Mouse (Mus musculus): ENCODE results near the gene Pth2r.

Gene Pth2r

DNA sequence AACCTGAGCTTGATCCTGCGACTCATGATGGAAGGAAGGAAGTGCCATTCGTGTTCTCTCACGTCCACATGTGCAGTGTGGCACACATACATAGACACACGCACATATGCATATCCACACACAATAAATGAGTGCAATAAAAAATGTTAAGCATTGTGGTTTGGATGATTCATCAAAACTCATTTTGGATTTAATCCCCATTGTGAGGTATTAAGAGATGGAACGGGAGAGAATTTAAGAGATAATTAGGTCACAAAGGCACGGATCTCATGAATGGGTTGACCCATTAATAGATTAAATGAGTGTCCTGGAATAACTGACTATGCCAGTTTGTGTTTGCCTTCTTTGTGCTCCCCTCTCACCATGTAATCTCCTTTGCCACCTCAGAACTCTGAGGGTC lies at the start of gene Pth2r:
TSS of gene Pth2r (plus strand) at position 301 of the 400 bp plus-strand sequence.
- no peak for DNase-seq (ENCODE audit: low read depth, low spot score)

DNA sequence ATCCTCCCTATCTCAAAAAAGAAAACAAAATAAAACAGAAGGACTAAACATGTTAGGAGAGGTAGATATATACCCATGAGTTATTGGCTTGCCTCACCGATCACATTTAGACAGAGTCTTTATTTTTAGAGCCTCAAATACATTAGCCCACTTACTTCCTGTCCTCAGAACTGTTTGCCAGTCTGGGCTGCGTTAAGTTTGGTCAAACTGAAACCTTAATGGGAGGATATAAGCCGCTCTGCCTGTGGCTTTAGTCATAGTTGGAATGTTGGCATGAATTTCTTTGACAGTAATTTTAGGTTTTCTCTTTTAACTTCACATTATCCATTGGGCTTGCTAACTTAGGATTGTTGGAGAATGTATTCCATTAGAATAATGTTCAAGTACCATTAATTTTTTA lies 44.1 kb upstream of the Pth2r start:
- peak; percentile 7 for DNase-seq (ENCODE audit: low read depth, low spot score)

DNA sequence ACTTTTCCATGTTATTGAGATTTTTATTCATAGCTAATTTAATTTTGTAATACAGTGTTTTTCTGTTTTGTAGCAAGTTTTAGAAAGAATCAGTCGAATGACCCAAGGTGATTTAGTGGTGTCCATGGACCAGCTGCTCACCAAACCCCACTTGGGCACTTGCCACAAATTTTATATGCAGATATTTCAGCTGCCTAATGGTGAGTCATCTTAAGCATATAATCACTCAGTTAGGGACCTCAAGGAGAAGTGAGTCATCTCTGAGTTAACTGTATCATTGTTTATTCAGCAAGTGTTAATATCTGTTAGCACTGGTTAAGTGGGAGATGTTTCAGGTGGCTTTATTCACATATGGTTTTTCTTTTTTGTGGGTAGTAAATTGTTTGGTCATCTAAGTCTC lies 36.2 kb upstream of the Pth2r start:
- no peak for DNase-seq (ENCODE audit: low read depth, low spot score)

DNA sequence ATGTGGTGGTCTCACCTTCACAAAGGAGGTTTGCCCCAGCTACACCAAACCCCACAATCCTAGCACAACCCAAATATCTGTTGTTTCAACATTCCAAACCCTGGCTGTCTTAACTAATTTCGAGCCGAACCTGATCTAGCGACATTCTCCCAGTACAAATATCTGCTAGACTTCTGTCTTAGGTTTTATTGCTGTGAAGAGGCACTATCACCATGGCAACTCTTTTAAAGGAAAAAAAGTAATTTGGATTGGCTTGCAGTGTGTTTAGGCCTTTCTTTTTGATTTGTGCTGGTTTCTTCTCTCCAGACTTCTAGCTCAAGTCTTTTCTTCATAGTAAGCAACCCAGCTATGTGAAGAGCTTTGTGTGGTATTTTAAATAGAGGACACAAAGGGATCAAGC lies 1.4 kb upstream of the Pth2r start:
- DNase-seq (ENCODE audit: low read depth, low spot score), result no peak

DNA sequence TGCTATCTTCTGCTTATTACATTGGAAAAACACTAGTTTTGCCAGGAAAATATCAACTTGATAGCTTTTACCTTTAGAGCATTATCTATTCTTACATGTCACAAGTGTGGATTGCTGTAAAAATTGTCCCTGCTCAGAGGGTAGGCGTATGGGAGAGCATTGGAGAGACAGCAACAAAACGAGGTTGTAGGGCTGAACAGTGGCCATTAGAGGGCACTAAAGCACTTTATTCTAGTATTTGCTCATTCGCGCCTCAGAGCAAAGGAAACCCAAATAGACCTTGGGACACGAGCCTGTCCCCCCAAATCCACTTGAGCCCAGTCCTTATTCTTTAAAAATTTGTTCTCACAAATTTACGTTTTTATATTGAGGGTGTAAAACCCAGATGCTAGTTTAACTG lies 910 bp downstream of the Pth2r start:
- DNase-seq (ENCODE audit: low read depth, low spot score), result peak; percentile 55

DNA sequence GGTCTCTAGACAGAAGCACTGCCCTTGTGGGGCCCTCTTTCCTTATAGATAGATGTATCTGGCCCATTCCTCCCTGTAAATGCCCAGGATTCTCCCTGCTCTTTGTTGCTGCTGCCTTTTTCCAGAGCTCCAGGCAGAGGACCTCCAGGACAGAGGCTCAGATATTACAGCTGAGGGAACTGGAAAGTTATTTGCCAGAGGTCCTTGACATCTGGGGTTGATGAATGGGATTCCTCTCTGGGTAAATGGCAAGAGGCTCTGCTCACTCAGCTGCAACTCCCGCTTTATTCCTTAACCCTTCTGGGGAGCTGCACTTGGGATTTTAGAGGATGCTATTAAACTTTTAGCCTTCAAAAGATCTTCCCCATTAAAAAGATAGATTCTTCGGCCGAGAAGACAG lies 26.6 kb downstream of the Pth2r start:
- no peak for DNase-seq (ENCODE audit: low read depth, low spot score)

DNA sequence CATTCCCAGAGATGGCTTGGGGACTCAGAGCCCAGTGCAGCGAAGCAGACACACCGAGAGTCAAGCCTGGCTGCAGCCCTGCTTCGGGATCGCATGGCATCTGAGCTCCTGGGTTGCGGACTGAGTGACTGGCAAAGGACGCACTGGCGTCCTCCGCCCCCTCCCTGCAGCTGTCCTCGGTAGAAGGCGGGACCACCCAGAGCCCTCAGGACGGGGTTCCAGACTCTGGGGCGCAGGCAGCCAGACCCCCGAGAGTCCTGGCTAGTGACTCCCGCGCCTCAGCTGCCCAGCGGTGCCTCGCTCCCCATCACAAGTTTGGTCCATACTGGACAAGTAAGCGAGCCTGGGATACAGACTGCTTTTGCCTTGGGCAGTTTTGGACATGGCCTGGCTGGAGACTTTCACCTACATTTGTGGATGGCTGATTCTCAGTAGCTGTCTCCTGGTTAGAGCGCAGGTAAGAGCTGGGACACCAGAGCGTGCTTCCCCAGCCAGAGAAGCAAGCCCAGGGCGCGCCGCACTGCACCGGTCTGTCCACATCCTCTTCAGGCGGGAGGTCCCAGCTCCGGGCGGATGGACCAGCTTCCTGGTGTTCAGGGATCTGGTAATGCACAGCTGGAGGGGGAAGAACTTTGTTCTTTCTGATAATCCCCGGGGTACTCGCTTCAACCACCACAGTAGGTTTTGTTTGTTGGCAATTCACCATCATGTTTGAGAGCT lies 29.5 kb downstream of the Pth2r start:
- no peak for DNase-seq (ENCODE audit: low read depth, low spot score)

DNA sequence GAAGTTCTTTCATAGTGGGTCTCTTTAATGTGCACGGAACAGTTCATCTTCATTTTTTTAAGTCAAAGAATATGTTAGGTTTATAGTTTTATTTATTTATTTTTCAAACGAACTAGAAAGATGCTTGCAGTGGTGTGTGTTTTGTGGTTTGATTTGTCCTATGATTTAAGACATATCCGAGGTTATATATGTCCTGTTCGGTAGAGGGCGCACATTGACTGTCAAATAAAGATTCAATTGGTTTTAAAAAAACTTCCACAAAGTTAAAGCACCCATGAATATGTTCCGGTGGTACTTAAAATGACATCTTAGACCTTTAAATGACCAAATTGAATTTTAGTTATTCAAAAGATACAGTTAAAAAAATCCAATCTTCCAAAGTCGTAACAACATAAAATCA lies 30.3 kb downstream of the Pth2r start:
- DNase-seq (ENCODE audit: low read depth, low spot score), result peak; percentile 24

DNA sequence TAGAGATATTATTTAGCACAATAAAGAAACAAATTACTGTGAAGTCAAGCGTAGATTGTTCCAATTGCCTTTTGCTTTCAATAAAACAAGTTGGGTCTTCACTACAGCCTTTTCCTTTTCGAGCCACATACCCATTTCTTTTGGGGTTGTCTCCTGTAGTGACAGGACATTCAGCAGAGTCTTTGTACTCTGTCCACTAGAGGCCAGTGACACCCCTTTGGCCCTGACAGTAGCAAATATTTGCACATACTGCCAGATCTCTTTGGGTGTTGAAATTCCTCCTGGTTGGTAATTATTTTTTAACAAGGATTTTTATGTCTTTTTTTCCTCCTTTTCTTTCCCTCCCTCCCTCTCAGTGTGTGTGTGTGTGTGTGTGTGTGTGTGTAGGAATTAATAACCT lies 31.0 kb downstream of the Pth2r start:
- no peak for DNase-seq (ENCODE audit: low read depth, low spot score)

DNA sequence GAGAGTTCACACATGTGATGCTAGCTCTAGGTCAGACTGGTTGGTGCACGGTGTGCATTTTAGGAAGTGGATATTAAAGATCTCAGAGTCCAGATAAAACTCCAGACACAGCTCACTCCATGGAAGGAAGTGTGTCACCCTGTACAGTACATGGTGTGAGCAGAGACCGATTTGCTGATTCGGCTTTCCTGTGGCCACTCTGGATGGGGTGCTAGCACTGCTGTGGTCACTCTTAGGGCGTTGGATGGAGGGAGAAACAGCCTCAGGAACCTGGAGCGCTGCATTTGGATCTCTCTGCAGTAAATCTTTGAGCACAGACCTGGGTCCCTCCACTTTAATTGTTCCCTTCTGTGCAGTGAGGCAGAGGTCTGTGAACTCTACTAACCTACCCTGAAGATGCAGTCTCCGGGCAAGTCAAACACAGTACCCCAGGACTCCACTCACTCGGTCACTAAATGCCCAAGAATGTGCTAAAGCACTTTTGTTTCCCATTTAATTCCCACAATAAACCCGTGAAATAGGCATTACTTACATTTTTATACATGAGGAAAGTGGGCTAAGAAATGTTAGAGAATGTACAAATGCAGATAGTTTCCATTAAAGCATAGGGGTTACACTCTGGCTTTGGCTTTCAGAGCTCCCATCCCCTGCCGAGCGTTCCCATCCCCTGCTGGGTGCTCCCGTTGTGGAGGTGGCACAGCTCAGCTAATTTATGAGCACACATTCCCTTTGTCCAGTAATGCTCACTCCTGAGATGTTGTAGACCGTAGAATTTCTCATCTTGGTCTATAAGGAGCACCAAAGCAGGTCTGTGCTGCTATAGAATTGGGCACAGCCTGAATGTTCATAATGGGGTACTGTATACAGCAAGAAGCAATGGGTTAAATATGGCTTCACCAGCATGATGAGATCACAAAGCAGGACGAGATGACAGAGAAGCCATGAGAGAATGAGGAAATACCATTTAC lies 32.5 kb downstream of the Pth2r start:
- DNase-seq (ENCODE audit: low read depth, low spot score), result no peak

DNA sequence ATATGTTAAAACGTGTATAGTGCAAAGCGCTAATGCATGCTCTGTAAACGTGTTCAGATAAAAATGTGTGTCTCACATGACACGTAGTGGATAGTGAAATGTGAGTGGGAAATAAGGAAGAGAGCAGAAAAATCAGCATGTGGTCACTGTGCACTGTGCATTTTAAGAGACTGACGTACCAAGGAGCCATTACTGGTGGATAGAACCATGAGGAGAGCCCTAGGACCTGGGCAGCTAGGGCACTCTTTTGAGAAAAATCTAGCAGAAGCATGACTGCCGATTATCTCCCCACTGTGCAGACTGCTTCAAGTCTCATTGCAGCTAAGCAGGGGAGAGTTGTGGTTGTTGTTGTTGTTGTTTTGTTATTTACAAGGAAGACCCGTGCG lies 33.2 kb downstream of the Pth2r start:
- DNase-seq (ENCODE audit: low read depth, low spot score), result no peak

DNA sequence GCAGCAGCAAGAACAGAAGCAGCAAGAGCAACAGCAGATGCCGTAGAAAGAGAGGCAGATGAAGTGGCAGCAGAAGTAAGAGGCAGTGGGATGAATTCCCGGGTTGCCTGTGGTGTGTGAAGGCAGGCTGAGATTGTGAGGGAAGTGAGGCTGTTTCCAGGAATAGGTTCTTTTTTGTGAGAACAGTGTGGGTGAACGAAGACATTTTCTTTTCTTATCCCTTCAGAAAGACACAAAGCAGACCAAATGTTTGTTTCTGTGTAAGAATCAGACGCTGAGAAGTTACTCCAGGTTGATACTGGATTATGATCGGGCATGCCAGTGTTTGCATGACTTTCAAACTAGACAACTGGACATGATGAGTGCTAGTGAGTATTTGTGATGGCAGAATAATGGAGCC lies 52.2 kb downstream of the Pth2r start:
- DNase-seq (ENCODE audit: low read depth, low spot score), result no peak

DNA sequence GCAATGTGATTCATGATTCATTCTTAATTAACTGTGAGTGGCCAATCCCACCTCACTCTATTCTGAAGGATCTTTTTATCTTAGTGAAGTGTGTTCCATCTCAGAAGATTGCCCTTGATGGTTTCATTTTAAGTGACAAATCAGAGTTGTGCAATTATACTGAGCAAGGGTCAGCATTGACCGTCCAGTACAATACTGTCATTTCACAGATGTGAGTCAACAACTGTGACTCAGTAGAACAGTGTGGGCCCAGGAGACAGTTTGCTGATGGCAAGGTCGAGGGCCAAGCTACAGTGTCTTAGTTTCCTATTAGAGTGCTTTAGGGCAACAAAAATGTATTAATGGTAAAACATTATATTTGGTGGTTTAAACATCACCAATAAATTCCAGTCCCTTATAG lies 55.9 kb downstream of the Pth2r start:
- DNase-seq (ENCODE audit: low read depth, low spot score), result no peak

DNA sequence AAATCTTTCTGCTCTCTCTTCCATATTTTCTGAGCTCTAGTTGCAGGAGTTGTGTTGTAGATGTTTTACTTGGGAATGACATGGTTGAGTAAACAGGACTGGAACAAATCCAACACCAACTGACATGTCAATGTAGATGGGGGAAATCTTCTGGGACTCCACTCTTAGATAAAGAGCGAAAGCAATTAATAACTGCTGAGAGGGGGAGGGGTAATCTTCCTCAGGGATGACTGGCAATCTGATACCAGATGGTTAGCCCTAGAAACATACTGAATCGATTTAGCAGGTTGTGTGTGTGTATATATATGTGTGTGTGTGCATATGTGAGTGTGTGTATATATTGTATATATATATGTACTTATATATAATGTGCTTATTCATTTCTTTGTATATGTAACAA lies 58.4 kb downstream of the Pth2r start:
- no peak for DNase-seq (ENCODE audit: low read depth, low spot score)

DNA sequence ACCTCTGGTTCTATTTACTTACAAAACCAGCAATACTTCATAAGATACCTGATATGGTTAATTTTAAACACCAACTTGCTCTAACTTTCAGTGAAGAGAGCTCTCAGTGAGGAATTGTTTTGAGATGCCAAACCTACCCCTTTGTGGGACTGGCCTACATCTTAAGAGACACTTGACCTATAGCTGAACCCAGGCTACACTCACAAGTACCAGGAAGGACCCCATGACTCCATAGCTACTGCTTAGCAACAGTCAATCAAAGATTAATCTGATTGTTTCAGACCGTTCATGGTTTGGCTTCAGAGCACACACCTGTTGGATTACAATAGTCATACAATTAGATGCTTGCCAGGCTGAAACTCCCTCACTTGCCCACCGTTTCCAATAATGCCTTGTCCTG lies 71.1 kb downstream of the Pth2r start:
- no peak for DNase-seq (ENCODE audit: low read depth, low spot score)

DNA sequence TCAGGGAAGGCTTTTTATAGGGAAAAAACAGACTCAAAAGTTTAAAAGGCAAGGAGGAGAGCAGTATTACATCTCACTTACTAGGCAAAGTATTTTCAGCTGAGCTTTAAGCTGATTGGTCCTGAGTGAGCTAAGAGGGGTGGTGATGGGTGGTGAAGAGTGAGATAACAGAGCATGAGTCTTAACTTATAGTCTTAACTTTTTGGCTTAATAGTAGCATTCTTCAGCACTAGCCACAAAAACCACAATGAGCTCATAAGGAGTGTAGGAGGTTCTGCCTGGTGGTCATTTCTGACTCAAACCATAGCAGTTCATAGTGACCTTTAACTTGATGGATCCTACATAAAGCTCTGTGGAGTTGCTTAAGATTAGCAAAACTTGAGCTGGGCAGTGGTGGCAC lies 72.3 kb downstream of the Pth2r start:
- DNase-seq (ENCODE audit: low read depth, low spot score), result no peak

DNA sequence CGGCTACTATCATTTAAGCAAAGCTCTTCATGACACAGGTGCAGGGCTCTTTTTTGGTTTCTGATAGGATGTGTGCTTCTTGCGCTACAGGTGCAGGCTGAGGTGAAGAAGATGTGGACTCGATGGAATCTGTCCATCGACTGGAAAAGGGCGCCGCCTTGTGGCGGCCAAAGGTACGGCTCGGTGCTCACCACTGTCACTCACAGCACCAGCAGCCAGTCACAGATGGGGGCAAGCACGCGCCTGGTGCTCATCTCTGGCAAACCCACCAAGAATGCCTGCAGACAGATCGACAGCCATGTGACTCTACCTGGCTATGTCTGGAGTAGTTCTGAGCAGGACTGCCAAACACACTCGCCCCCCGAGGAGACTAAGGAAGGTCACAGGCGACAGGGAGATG lies 106.5 kb downstream of the Pth2r start:
- DNase-seq (ENCODE audit: low read depth, low spot score), result peak; percentile 4

DNA sequence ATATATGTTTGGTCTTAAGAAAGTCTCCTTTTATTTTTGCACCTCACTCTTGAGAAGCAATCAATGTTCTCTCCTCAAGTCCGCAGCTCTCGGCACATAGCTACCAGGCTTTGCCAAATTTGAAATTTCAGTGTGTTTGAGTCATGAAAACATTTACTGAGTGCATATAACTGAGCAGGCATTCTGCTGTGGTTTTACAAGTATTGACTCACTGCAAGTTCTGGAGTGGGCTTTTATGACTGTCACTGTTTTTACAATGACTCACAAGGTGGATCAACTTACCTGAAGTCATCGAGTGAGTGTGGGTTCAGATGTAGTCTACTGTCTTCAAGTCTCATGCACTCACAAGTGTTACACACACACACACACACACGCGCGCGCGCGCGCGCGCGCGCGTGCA lies 107.8 kb downstream of the Pth2r start:
- DNase-seq (ENCODE audit: low read depth, low spot score), result no peak

DNA sequence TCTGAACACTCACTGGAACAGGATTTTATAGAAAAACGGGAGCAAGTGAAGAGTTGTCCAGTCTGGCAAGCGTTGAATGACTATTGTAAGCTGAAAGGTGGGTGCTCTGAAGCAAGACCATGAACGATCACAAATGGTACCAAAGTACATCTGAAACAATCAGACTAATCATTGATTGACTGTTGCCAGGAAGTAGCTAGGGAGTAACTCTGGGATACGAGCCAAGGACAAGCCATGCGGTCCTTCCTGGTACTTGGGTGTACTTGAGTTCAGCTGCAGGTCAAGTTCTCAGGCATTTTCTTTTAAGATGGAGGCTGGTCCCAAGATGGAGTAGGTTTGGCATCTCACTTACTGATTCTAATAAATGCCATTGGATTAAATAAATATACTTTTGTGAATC lies 125.6 kb downstream of the Pth2r start:
- DNase-seq (ENCODE audit: low read depth, low spot score), result no peak

DNA sequence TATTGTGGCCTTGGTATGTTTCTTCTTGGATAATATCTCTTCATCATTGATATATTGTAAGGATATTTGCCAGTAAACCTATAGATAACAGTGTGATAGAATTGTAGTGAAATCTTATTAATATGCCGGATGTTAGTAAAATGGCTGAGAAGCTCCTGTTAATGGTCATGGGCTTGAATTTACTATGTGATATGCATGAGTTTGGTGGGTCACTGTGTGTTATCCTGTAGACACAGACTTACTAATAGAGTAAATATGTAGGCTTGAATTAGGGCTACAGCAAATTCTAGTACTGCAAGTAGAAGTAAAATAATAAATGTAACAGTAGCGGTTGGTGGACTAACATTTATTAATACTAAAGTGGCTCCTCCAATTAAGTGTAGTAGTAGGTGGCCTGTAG lies 139.1 kb downstream of the Pth2r start:
- no peak for DNase-seq (ENCODE audit: low read depth, low spot score)

DNA sequence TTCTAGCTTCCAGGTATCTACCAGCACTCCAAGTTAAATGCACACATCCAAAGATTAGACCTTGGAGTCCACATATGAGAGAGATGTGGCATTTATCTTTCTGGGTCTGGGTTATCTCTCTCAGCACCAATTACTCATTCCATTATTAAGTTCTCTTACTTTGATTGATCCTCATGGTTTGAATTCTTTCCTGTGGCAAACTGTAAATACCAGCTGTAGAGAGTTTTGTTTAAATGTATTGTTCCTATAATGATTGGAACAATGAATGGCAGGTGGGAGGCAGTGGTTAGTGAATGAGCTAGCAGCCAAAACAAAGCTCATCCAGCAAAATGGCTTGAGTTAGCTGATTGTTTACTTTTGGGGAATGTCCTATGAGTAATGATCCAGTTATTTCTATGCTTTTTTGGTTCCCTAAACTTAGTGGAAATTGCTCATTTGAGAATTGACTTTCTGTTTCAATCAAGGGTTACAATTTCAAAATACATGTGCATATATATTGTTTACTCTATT lies 140.7 kb downstream of the Pth2r start:
- DNase-seq (ENCODE audit: low read depth, low spot score), result no peak
